Mouse (Mus musculus) embryonic fibroblast, embryonic 13.5 days (primary cell): ENCODE measurements around the gene Omp. TPM values are rescaled to one million over a fixed set of nuclear protein-coding genes. Genes with fewer than 3 reads are reported as not detected.

Experiments used
- H3K27ac ChIP-seq: 2 replicates; pipeline ENCODE4 v1.5.1; 2012; ENCODE audit warnings: low read length, control low read depth, inconsistent platforms; ENCODE audit not compliant: insufficient read depth
- H3K4me1 ChIP-seq: 2 replicates; pipeline ENCODE4 v1.6.1; 2011; ENCODE audit warnings: low read length; ENCODE audit not compliant: control insufficient read depth, insufficient read depth
- H3K4me3 ChIP-seq: 2 replicates; pipeline ENCODE4 v1.5.1; 2011; ENCODE audit warnings: mild to moderate bottlenecking, control low read depth, low read length; ENCODE audit not compliant: insufficient read depth
- CTCF ChIP-seq: IDR thresholded peaks from 2 replicates; pipeline ENCODE4 v1.5.1; 2011; ENCODE audit warnings: mild to moderate bottlenecking, control low read depth, low read length, moderate library complexity, borderline replicate concordance; ENCODE audit not compliant: insufficient read depth
- POLR2A ChIP-seq: IDR thresholded peaks from 2 replicates; pipeline ENCODE4 v1.6.1; 2011; ENCODE audit warnings: low read depth, mild to moderate bottlenecking, control low read depth, low read length, moderate library complexity
- polyA plus RNA-seq: library from polyadenylated mRNA; stranded (reverse); fragments of >200 nt; gene quantifications from 2 replicates; pipeline ENCODE4 v1.2.4, GENCODE M21; 2011; ENCODE audit warnings: low read depth; ENCODE audit not compliant: missing spikeins, insufficient read length

The Omp gene
- polyA plus RNA-seq, 1 experiment: 0.40 TPM

GRCm38 (mm10) chr7:98104481-98105435 is 40.5 kb downstream of the Omp start:
- H3K4me3 ChIP-seq: no peak overlapping the region
- H3K27ac ChIP-seq: no peak overlapping the region
- TF ChIP-seq POLR2A (no peak), CTCF (no peak)
- no peaks in the 10 kb centered on the region for H3K4me1 ChIP-seq

- Histone ChIP-seq H3K4me1 (no peaks in the 10 kb centered on the region), H3K27ac (no peak overlapping the region), H3K4me3 (no peak overlapping the region)
- TF ChIP-seq CTCF: no peak
- TF ChIP-seq POLR2A: no peak
Observed at GRCm38 (mm10) chr7:98103942-98104292, 41.4 kb downstream of the Omp start.

- Histone ChIP-seq H3K27ac (no peak overlapping the region), H3K4me3 (no peak overlapping the region), H3K4me1 (no peaks in the 10 kb centered on the region)
- TF ChIP-seq POLR2A (no peak), CTCF (peak; percentile 50; the same call in 1 of the 2 replicates)
Observed at GRCm38 (mm10) chr7:98103002-98103941, 42.0 kb downstream of the Omp start.

GRCm38 (mm10) chr7:98102488-98102887 is 42.8 kb downstream of the Omp start:
- TF ChIP-seq CTCF: no peak
- no peak for TF ChIP-seq POLR2A
- Histone ChIP-seq H3K4me1 (no peaks in the 10 kb centered on the region), H3K27ac (no peak overlapping the region), H3K4me3 (no peak overlapping the region)

- Histone ChIP-seq H3K27ac (no peak overlapping the region), H3K4me3 (no peak overlapping the region), H3K4me1 (no peaks in the 10 kb centered on the region)
- TF ChIP-seq CTCF: no peak
- no peak for TF ChIP-seq POLR2A
Observed at GRCm38 (mm10) chr7:98097557-98097956, 47.7 kb downstream of the Omp start.

GRCm38 (mm10) chr7:98095852-98096251 is 49.5 kb downstream of the Omp start:
- Histone ChIP-seq H3K4me1 (no peaks in the 10 kb centered on the region), H3K27ac (no peak overlapping the region), H3K4me3 (no peak overlapping the region)
- TF ChIP-seq CTCF (no peak), POLR2A (no peak)

Other genes starting within 250 kb of the Omp start
- not detected in 2 replicates for gene Gdpd4, start 225.5 kb downstream of the Omp start, polyA plus RNA-seq
- 31.4 and 48.8 TPM in 2 replicates for gene Myo7a, start 26.0 kb downstream of the Omp start, polyA plus RNA-seq
- 8.1 and 8.9 TPM in 2 replicates for gene Capn5, start 32.8 kb upstream of the Omp start, polyA plus RNA-seq
- gene B3gnt6, start 54.0 kb upstream of the Omp start, polyA plus RNA-seq: not detected in 2 replicates
- gene Acer3, start 175.7 kb upstream of the Omp start, polyA plus RNA-seq: 26.2 and 40.3 TPM in 2 replicates
- 63.1 and 77.5 TPM in 2 replicates for gene Tsku, start 215.8 kb upstream of the Omp start, polyA plus RNA-seq